Mouse (Mus musculus) liver, postnatal 0 days (tissue): ENCODE results near the gene Ccdc124.

Experiments used
- CTCF ChIP-seq: sonication (generic); IDR thresholded peaks from 2 replicates; pipeline ENCODE4 v1.5.1; 2016; ENCODE audit warnings: antibody characterized with exemption, low read depth
- EP300 ChIP-seq: IDR thresholded peaks from 2 replicates; pipeline ENCODE4 v1.6.1; 2016; ENCODE audit warnings: antibody characterized with exemption, low read depth, mild to moderate bottlenecking

DNA sequence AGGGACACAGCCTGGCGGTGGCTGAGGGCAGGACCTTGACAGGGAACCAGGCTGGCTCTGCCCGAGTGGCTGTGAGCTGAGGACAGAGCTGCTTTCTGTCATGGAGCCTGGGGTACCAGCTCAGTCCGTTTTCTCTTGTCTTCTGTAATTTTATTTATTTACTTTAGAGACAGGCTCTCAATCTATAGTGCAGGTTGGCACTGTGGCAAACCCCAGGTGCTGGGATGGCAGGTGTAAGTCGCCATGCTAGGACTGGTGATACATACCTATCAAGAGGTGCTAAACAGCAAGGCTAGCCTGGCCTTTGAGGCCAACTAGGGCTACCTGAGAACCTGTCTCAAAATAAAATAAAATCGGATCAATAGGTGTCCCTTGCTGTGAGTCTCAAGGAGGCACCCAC is 17.7 kb downstream of the Ccdc124 start:
- no peak for TF ChIP-seq EP300
- TF ChIP-seq CTCF: no peak
